Mouse (Mus musculus): ENCODE measurements around the gene Nrip1.

Nrip1 gene

DNA sequence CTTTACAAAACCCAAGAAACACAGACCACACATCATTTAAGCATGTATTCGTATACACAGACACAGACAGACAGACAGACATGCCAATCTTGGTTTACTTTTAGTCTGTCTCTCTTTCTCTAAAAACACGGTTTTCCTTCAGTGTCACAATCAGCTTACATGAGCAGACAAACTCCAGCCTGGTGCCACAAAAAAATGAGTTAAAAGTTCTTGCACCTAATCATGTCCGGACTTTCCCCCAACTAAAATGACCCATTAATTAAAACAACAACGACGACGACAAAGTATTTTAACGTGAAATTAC lies 2.1 kb downstream of the Nrip1 start:
- DNase-seq, result no peak

DNA sequence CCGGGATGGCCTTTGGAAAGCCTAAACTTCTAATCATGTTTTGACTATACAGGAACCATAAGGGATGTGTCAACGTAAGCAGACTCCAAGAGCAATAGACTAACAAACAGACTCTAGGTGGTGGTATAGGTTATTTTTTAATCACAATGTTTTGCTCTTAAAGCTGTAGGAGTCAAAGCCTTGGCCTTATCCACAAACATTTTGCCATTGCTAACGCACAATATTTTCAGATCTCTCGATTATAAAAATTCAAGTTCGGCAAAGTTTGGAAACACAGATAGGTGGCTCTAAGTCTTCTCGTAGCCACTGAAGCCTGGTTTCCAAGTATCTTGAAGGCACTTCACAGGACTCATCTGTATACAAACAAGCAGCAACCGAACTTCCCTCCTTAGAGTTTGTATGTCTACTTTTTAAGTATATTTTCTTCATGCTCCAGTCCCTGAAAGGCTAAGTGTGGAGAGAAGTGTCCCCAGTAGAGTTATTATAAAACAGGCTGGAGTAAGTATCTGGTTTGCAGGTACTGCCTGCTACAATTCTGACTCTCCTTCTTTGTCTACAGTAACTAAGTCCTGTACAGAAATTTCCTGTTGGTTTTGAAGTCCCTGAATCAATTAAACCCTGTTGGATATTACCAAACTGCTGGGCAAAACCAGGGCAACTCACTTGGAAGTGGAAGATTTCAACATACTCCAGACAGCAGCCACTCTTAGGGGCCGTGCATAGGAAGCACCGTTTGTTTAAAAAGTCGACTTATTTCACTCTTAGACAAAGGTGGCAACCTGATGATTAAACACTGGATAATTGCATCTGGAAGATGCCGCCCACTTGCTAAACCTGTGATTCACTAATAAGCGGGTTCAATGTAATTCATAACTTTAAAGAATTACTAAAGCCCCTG lies 2.7 kb downstream of the Nrip1 start:
- no peak for DNase-seq

DNA sequence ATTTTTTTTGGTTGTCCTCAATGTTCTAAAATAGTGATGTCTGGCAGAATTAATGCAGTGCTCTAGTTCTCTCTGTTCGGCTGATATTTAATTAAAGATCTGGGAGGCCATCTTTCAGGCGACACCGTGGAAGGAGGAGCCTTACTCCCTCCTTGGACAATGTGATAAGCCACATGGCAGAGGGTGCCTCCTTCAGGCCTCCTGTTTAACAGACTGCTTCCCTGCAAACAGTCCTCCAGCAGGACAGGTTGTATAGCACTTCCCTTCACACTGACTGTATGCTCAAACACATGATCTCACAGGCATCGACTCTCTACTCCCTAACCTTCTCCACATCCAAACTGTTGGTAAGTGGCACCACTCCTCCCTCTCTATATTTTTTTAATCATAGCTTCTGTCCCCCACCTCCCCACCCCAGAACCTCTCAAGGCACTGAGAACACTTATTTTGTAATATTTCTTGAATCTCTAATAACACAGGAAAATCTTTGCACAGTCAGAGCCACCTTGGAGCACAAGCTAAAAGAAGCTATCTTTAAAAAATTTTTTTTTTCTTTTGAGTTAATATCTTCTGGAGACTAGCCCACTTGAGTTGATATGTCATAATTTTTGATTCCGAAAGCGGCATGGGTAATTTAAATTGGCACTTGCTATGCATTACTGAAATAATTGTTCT lies 3.4 kb downstream of the Nrip1 start:
- peak; percentile 47 for DNase-seq

DNA sequence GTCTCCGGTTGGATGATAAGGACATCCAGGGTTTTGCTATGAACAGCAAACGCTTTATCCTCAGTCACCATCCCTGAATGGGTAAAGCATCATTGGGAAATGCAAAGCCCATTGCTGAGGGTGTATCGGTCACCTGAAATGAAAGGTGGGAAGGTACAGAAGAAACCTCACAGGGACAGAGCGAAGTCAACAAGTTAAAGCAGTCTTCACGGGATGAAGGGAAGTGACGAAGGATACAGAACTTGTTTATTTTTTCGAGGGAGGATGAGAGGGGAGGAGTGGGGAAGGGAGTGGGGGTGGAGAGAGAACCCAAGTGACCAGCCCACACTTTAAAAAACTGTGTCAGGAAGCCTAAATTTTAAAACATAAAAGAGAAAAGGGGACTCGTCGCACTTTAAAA lies 4.4 kb downstream of the Nrip1 start:
- no peak for DNase-seq

DNA sequence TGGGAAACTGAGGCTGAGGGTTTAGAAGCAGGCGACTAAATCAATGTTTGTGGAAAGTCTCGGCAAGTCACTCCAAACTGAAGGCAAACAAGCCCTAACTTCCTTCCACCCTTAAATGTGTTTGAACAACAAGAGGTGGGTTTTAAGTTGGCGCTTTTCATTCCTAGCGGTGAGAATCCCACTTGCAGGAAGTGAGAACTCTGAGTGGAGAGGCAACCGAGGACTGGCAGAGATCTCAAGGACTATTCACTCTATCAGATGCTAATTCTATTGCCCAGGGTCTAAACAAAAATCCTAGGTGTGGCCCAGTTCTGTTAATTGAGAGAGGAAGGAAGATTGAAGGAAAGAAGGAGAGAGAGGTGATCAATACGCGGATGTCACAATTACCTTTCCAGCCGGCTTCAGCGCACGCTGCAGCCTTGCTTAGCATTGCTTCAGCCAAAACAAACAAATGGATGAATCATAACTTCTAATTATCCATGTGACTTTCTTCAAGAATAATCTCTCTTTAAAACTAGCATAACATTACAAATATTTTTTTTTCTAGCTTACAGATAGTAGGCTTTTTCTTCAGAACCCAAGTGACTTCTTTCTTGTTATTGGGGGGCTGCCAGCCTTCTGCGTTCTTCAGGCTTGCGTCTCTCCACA lies 6.2 kb downstream of the Nrip1 start:
- no peak for DNase-seq

DNA sequence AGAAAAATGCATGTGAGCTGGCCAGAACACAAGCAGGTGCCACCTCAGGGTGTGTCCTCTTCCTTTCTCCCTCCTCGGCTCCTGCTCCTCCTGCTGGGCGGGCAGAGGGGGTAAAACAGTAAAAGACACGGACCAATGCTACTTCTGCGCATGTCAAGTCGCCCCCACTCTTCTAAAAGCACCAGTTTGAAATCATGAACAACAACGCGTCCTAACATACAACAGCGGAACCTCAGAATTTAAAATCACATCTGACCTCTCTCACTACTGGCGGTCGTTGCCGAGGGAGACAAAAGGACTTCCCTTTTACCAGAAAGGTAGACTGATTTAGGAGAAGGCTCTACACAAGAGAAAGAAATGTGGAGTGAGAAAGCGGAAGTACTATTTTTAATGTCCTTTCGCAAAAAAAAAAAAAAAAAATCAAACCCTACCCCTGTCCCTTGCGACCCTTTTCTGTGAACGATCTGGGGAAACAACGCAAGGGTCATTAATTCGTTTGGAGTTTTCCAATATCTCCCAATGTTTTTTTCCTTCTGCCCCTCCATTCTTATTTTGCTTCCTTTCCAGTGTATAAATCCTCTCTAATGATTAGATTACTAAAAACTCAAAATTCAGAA lies 7.7 kb downstream of the Nrip1 start:
- DNase-seq, result no peak

DNA sequence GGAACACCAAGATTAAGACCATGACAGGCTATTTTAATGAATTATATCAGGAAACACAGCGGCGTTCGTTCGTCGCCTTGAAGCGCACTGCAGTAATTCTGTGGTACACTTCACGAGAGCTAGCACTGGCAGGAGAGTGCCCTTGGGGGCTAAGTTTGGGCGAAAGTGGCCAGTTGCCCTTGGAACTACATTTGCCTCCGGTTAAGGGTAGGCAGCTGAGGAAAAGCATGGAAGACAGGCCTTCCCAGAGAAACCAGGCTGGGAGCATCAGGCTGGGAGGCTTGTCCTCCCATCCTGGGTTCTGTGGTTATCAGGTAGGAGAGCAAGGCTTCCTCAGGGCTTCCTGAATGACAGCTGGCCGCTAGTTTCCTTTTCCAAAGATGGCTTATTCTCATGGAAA lies 8.4 kb downstream of the Nrip1 start:
- no peak for DNase-seq

DNA sequence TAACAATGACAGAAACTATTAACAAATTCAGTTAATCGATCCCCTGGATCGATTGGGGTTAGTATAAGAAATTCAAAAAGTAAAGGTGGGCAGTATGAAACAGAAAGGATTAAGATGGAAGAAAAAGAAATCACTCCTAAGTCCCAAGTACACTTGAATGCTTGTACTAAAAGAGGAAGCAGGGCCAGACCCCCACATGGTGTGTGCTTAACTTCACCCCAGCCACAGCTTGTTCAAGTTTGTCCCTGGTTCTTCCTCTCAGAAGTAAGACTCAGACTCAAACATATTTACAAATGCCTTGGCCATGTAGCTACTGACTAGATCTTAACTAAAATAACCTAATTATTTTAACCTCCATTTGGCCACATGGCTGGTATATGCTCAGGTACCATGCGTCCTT lies 10.0 kb downstream of the Nrip1 start:
- DNase-seq, result no peak

DNA sequence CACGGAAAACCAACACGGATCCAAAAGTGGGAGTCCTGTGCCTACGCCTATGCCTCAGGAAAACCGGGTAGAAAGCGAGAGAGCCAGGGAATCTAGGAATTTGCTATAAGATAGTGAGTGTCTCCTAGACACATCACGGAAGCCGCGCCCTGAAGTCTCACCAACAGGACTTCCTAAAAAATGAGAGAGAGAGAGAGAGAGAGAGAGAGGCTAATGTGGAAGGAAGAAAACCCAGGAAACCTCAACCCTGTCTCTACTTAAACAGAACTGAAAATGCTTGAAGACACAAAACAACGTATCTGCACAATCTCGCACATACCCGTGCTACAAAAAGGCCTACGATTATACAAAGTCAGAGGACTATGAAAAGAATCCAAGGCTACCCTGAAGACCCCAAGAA lies 10.6 kb downstream of the Nrip1 start:
- DNase-seq, result no peak

DNA sequence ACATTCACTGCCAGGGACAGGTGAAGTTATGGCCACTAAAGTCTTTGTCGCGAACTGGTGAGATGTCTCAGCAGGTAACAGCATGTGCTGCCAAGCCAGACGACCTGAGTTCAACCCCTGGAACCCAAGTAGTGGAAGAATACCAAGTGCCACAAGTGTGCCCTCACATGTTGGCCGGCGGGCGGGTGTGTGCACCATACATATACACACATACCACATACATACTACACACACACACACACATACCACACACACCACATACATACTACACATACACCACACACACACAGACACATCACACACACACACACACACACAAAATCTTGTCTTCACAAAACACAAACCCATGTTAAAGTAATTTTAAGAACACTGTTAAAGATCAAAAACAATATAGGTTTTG lies 13.2 kb downstream of the Nrip1 start:
- no peak for DNase-seq

DNA sequence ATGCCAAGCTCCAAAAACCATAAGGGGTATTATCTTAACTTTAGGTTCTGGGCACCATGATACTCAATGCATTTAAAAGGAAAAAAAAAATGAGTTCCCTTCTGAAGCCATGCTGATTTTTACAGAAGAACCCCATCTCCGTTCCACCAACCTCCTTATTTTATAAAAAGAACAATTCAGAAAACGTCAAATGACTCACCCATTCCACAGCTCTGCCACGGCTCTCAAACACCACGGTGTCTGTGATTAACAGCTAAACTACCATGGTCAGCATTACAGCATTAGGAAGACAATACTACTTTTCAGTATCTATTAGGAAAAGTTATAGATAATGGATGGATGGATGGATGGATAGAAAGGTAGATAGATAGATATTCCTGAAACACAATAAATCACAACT lies 14.9 kb downstream of the Nrip1 start:
- no peak for DNase-seq

DNA sequence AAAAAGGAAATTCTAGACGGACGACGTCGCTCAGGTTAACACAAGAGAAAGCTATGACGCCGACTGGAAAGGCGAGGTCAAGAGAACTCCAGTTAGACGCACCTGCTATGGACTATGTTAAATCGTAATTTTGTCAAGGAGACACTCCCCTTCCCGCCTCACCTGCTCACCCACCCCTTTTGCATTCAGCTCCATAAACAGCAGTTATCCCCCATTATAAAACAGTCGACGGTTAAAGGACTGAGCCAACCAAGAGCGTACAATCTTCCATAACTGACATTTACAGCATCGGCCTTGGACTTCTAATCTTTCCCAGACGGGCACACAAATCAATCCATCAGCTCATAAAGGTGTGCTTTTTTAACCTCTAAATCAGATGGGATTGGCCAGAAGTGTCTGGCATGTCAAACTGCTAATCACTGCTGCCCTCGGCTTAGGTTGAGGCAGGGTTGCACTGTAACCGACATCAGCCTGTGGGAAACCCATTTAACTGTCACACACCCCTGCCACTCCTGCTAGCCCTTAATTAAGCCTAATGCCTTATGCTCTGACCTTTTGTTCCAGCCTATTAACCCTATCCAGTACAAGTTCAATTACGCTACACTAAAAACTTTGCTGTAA lies 15.4 kb downstream of the Nrip1 start:
- peak; percentile 43 for DNase-seq

DNA sequence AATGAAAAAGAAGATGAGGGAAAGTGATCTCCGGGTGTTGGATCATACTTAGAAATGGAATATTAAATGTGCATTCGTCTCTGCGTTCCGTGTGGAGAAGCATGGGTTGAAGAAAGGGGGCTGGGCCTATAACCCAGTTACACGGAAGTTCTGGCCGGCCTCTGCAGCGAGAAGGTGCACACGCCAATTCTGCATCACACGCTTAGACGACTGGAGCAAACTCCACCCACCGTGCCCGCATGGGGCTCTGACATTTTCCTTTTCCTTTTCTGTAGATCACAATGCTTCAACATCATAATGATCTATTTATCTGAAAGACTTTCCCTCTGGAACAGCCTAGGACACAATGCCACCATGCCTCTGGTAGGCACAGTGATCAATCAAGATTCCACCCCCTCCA lies 16.5 kb downstream of the Nrip1 start:
- no peak for DNase-seq

DNA sequence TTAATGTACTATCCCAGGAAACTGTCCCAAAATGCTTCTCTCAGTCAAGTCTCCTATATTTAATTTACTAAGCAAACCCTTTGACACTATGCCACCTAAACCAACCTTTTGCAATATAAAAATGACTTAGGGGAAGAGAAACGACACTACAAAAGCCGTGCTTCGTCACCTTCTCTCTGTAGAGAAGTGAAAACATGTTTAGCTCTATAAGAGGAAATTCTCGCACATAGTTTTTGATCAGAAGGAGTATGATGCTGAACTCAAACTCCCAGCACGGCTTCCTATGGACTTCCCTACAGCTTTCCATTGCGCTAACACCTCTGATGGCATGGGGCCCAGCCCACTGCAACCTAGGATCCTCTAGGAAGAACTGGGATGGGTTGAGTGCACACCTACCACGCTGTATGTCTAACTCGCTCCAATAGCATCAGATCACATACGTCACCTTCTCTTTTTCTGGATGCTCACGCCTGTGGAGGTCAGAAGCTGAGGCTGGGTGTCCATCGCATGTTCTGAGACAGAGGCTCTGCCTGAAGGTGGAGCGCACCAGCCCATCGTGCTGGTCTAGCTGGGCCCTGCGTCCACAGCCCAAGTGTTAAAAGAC lies 17.6 kb downstream of the Nrip1 start:
- DNase-seq, result no peak

DNA sequence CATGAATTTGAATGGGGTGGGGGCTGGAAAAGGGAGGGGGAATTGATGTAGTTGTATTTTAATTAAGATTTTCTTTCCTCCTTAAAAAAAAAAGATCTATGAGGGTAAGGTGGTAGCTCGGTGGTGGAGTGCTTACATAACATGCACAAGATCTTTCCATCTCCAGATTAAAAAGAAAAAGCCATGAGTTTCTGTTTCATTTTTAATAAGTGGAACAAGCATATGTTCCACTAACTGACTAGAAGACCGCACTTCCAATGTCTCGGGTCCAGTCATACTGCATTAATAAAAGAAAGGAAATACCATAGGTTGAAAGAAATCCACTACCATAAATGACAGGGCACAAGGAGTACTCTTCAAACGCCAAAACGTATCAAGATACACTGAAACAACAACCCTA lies 18.4 kb downstream of the Nrip1 start:
- no peak for DNase-seq

DNA sequence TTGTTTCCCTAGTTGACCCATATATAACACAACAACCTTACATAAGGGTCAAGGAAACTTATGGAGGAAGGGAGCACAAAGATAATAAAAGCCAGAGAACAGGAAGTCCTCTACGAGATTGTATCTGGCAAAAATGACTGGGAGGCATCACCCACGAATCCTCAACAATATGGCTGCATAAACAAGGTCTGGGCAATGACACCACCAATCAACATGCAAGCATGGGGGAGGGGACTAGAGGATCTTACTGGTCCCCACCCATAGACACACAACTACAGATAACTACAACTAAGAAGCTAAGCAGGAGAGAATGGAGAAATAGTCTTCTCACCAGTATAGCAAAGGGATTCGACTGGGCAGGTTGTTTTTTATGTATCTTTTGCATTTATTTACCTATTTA lies 18.8 kb downstream of the Nrip1 start:
- no peak for DNase-seq

DNA sequence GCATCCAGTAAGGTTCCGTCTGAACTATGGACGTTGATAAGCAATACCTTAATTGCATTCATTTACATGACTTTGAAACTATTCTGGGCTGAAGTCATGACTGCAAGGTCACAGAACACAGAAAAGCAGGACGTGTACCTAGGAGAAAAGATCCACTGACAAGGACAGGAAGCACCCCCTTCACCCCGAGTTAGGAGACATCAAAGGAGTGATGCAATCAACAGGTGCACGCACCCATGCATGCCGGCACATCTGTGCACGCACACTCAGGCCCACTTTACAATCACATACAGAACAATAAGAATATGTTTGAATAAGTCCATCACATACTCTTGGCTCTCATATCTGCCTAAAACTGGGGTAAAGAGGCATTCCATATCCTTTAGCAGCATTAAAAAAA lies 19.3 kb downstream of the Nrip1 start:
- DNase-seq, result no peak

DNA sequence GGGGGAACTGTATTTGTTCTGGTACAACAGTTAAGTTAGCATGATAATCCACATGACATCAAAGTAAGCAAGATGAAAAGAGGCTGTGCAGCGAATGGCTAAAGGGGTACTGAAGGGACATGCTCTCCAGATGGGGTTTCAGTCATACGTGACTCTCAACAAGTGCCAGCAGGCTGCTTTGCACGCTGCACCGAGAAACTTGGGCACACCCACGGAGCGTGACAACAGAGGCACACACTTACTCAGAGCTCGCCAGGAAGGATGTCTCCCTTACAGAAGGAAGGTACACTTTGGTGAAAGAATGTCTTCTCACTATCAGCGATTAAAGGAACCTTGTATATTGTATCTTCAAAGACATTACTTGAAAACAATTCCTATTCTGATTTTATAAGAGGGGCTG lies 22.7 kb downstream of the Nrip1 start:
- no peak for DNase-seq

DNA sequence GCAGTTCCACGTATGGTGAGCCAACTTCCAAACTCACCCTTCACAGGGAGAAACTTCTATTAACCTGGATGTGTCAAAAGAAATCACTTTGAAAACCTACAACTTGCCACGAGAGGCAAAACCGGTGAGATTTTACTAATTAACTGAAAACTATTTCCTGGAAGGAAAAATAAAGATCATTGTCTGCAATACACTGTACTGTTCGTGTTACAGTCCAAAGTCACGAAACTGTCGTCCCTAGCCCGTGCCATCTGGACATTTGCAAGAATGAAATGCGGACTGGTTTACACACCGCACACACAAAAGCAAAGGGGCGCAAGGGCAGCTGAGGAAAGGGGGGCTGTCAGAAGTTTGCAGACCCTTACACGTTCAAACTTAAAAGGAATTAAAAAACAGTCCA lies 24.6 kb downstream of the Nrip1 start:
- no peak for DNase-seq

DNA sequence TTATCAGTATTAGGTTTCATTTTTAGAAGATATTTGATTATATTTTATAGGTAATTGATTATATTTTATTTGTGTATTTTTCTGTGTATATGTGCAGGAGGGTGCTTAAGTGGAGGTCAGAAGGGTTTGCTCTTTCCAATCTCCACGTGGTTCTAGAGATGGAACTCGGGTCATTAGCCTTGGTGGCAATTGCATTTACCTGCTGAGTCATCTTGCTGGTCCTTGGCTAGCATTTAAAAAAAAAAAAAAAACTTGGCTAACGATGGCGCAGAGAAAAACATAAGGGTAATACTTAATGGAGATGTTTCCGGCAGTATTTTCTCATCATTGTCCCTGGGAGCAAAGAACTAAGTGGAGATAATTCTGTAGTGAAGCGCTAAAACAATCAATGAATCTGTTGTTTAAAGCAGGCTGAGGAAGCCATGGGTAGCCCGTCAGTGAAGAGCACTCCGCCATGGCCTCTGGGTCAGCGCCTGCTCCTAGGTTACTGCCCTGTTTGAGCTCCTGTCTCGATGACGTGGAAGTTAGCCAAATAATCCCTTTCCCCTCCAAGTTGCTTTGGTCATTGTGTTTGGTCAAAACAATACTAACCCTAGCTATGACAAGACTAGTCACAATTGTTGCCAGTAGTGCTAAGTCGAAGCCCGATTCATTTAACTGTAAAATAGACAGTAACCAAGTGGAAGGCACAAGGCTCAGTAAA lies 25.8 kb downstream of the Nrip1 start:
- no peak for DNase-seq

DNA sequence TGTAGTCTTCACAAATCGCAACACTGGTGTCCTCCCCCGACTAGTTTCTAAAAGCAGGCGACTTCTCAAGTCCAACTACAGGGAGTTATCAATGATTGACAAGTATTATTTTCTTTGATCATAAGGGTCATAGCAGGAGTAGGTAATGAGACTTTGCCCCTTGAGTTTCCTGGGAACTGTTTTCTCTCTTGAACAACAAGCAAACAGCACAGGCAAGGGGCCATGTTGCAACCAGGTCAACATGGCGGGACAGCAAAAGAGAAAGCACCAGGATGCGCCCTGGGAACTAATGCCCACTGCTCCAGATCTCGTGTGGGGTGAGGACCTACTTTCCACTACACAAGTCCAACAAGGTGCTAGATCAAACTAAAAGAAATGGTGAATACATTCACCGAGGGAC lies 27.3 kb downstream of the Nrip1 start:
- DNase-seq, result no peak

DNA sequence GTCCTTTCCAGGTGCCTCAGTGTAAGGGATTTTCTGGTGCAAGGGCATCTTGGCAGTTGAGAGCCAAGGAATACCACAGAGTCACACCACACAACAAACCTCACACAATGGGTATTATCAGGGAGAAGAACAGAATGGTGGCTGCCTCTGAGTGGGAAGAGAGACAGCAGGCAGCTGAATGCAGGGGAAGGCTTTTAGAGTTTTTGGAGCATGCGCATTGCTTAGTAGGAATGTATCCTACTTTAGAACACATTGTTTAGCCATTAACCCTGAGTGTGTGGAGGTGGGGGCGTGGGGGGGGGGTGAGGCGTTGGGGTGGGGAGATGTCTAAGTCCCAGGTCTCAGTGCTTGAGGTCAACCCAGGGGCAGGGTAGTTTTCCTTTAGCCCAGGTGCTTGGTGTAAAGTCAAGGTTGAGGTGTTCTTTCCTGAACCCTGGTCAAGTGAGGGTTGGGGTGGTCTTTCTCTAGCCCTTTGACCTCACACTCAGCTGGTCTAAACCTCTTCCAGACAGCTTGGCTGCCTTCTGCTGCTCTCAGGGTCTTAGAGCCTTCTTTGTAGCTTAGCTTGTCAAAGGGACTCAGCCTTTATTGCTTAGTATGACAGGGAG lies 28.8 kb downstream of the Nrip1 start:
- no peak for DNase-seq
